Mouse (Mus musculus) left cerebral cortex, postnatal 36 days (tissue): ENCODE data around the gene St3gal2. TPM values are rescaled to one million over a fixed set of nuclear protein-coding genes. Genes with fewer than 3 reads are reported as not detected.
"Not testable (repeated sequence)": the region's sequence is repeated elsewhere in the genome, so short reads cannot be mapped to it uniquely, and the experiment has no call there.

Source experiments
- DNase-seq, 2 experiments: peaks; one replicate each; pipeline ENCODE4 v3.0.0; 2021 to 2022; ENCODE audit warnings: low spot score in 2 of 2, mixed read lengths in 1 of 2
- intact Hi-C: fragments of 180-260 bp; cut with DNase I; formaldehyde crosslinking; loops from one replicate; pipeline ENCODE4 v1.15.1; 2025
- microRNA-seq: library from miRNA; unstranded; fragments of <30 nt; microRNA quantifications from one replicate; pipeline ENCODE4 v1.2.0, GENCODE M21; 2022
- total RNA-seq, 2 experiments: library from RNA; stranded (reverse); gene quantifications; 2 replicates each; pipeline ENCODE4 v1.2.3; 2021

St3gal2 gene
- total RNA-seq, 2 experiments from 2014 or later: 93.3 to 94.1 TPM

- DNase-seq, intact Hi-C loops: not testable (repeated sequence)
These were observed 58.3 kb downstream of the St3gal2 start for GRCm38 (mm10) chr8:110977987-110978386.

- intact Hi-C loops: loop anchor here (10.0 kb wide), 1 partner anchor 127 kb away; no protein-coding TSS in a partner anchor
- DNase-seq: no peak
These were observed 61.6 kb downstream of the St3gal2 start for GRCm38 (mm10) chr8:110981304-110981703.

GRCm38 (mm10) chr8:110987805-110988744 lies 68.4 kb downstream of the St3gal2 start:
- intact Hi-C loops: loop anchor here (10.0 kb wide), 1 partner anchor 133 kb away; no protein-coding TSS in a partner anchor
- no peak for DNase-seq

DNA sequence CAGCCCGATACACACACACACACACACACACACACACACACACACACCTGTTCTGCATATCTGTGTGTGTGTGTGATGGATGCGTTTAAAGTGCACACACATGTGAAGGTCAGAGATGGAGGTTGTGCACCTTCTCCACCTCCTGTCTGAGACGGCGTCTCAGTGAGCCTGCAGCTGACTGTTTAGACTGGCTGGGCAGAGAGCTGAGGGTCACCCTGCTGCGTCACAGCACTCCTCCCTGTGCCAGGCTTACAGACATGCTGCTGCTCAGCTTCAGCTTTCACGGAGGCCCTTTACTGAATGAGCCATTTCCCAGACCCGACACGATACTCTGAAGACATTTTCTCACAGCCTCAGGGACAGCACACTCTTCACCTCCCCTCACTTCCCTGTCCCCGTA lies 70.3 kb downstream of the St3gal2 start:
- no peak for DNase-seq
- intact Hi-C loops: no loop called here

DNA sequence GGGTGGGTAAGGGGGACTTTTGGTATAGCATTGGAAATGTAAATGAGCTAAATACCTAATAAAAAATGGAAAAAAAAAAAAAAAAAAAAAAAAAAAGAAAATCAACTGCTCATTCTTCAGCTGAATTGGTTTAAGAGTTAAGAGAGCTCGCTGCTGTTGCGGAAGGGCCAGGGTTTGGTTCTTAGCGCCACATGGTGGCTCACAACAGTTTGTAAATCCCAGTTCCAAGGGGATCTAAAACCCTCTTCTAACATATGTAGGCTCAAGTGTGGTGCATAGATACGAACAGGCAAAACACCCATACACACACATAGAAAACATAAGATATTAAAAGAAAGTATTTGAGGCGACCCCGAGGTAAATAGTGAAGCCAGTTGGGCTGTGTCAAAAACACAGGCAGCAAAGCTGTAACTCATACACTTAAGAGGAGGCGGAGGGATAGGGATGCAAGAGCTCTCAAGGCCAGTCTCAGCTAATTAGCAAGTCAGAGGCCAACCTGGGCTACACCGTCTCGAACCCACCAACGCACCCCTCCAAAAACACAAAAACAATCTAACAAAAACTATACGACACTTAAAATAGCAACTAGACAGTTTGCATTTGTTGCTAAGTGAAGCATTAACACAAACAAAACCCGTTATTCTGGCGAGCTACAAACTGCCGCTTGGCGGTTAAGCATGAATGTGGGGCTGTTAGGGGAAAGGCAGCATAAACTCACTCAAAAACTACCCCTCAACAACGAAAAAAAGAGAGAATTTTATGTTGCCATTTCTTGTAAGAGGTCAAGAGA lies 77.1 kb downstream of the St3gal2 start:
- intact Hi-C loops: no loop called here
- no peak for DNase-seq

DNA sequence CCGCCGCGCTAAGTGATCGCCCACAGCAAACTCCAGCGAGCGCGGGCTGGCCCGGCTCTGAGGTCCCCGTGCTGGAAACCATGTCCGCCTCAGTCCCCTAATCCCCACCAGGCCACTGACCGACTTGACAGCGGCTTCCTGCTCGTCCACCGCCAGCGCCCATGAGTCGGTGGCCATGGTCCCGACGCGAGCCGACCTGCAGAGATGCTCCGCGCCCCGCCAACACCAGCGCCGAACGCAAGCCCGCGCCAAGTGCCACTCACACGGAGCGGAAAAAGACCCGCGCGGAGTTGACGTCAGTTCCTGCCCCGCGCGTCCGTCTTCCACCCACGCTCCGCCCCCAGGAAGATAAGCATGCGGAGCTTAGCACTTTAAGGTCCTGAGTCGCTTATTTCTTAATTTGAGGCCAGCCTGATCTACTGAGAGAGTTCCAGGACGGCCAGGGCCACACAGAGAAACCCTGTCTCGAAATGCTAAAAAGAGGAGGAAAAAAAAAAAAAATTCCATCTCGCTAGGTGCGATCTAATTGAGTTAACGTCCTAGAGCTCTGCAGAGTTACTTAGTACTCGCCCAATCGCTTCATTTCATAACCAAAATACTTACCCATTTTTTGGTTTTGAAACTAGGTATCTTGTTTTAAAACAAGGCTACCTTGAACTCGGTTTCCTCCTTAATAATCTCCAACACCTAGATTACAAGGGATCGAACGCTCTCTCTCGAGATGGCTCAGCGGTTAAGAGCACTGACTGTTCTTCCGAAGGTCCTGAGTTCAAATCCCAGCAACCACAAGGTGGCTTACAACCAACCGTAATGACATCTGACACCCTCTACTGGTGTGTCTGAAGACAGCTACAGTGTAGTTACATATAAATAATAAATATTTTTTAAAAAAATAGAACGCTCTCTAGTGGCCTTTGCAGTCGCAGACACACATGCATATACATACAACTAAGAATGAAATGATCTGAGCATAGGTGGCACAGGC lies 78.1 kb downstream of the St3gal2 start, which contains the start of gene Ddx19a:
Gene Ddx19a, minus strand, starts transcription at position 254 of the 985 bp plus-strand sequence.
- DNase-seq: peak; percentile 91 to 92
- intact Hi-C loops: no loop called here

DNA sequence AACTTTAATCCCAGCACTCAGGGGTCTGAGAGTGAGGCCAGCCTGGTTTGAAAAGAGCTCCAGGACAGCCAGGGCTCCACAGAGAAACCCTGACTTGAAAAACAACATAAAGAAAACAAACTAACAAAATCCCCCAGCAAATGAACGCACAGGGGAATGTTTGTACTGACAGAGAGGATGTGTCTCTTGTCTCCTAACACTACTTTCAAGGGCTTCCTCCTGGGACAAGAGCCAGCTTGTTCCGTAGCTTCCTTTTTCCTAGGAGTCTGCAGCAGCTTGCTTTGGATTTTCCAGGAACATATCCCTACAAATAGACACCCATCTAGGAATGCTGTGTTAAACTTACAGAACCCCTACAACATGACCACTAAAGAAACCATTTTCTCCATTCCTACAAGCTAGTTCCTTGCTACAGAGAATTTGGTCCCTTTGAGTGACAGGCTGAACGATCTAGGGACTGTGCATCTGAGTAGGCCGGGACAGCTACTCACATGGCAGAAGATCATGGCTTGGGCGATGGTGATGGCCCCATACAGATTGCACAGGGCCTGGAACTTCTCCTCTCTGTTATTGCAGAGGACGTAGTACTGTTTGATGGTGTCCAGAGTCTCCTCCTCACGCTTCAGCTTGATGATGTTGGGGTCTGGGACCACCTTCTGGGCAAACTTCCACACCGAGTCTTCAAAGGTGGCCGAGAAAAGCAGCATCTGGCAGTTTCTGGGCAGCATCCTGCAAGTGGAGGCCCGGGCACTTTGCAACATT lies 90.7 kb downstream of the St3gal2 start:
- intact Hi-C loops: not testable (repeated sequence)

More for the DNA sequence above, 90.7 kb downstream of the St3gal2 start:
- not testable (repeated sequence) for DNase-seq

Small RNAs within 50 kb of the gene (microRNA-seq; reads per million reads assigned to microRNA genes)
- gene Mir3473d: not detected

Other genes starting within 250 kb of the St3gal2 start
- 100 to 1,000 TPM; 196 to 205 TPM for gene Mtss1l, start 198.4 kb upstream of the St3gal2 start, total RNA-seq
- gene Il34, start 114.0 kb upstream of the St3gal2 start, total RNA-seq: 100 to 1,000 TPM; 103 to 107 TPM
- gene Cog4, start 73.3 kb upstream of the St3gal2 start, total RNA-seq: 10 to 100 TPM; 51.7 to 61.4 TPM
- 10 to 100 TPM; 57.9 to 65.3 TPM for gene Sf3b3, start 73.1 kb upstream of the St3gal2 start, total RNA-seq
- gene Fuk, start 17.4 kb upstream of the St3gal2 start, total RNA-seq: 10 to 100 TPM; 17.2 to 21.7 TPM
- 10 to 100 TPM; 26.6 to 30.7 TPM for gene Ddx19a, start 77.9 kb downstream of the St3gal2 start, total RNA-seq
- gene Ddx19b, start 111.8 kb downstream of the St3gal2 start, total RNA-seq: 10 to 100 TPM; 23.3 to 24.1 TPM
- 100 to 1,000 TPM in 1 of 2 experiments, 10 to 100 TPM in 1; 98.9 to 106 TPM for gene Aars, start 113.2 kb downstream of the St3gal2 start, total RNA-seq
- not detected for gene Exosc6, start 136.4 kb downstream of the St3gal2 start, total RNA-seq
- gene Clec18a, start 172.5 kb downstream of the St3gal2 start, total RNA-seq: 1 to 10 TPM; 3.2 to 3.5 TPM
- gene Pdpr, start 174.7 kb downstream of the St3gal2 start, total RNA-seq: 10 to 100 TPM; 28.1 to 29.5 TPM